10 mouse cellular contexts compared by ENCODE assay signal in the genomic region with DNA sequence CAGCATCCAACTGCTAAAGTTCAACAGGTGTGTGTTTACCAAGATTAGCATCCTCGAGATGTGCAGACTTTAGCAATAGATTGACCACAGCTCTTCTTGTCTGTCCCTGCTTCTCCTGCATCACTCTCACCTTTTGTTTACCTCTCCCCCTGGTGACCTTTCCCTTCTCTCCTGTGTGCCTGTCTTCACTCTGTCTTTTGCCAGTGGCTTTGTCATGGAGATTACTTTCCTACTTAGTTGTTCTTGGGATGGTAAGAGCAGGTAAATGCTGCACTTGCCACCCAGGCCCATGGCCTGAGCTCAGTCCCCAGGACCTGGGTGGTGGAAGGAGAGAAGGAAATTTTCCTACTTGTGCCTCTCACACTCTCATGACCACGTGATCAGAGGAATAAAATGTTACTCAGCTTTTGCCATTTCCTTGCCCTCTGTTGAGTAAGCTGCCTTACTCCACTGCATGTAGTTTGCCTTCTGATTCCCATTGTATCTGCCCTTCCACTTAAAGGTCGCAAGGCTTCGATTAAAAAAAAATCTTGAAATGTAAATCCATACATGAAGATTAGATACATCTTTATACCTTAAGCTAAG. TPM values are rescaled to one million over a fixed set of nuclear protein-coding genes. Genes with fewer than 3 reads are reported as not detected.
DNase-seq lines count a peak whose midpoint lies in the region; ATAC-seq and TF ChIP-seq lines count a peak whose summit lies in the region.
"Had no signal": no experiment of that assay in that cellular context is flagged by ENCODE, and none has a peak within 500 bp of the region (broad histone marks: within the 10 kb centered on the region; RNA-seq: fewer than 3 reads in every experiment).

No protein-coding gene starts in this region.

- no peak for ATAC-seq in heart, embryonic 12.5 days (ENCODE audit: insufficient number of reproducible peaks, low FRiP score)
- no peak for ATAC-seq in liver, embryonic 13.5 days (ENCODE audit: low read depth)
- ATAC-seq in inflammation-experienced regulatory T-cells, adult 6 months, result no peak

- peaks cover 18% of the 10 kb centered on the region for H3K4me1 ChIP-seq in heart, embryonic 12.5 days (replicated peaks)
- H3K4me1 ChIP-seq in bone marrow macrophage, adult 2 months (ENCODE audit: control insufficient read depth, insufficient read depth, low read length), result peaks cover 15% of the 10 kb centered on the region
- H3K4me1 ChIP-seq in liver, embryonic 13.5 days (replicated peaks), result peaks cover 31% of the 10 kb centered on the region

- no peak for DNase-seq in heart, adult 9 months (ENCODE audit: low spot score in 2 of 2)
- peak; percentile 53 for DNase-seq in 416B (ENCODE audit: low read depth)
- no peak for DNase-seq in liver, embryonic 13.5 days
- no peak for DNase-seq in layer of hippocampus, postnatal 36 days
- no peak for DNase-seq in retina, embryonic 14.5 days (ENCODE audit: low spot score)

- H3K4me2 ChIP-seq in heart, embryonic 12.5 days, result peak overlapping the region; percentile 40
- peak overlapping the region; percentile 93 for H3K4me2 ChIP-seq in liver, embryonic 13.5 days

- no peak overlapping the region for H3K4me3 ChIP-seq in heart, embryonic 12.5 days
- H3K4me3 ChIP-seq in bone marrow macrophage, adult 2 months (ENCODE audit: insufficient read depth, low read length), result peak overlapping the region; percentile 26
- peak overlapping the region; percentile 70 for H3K4me3 ChIP-seq in liver, embryonic 13.5 days (replicated peaks)

- TF ChIP-seq CTCF in bone marrow macrophage, adult 2 months (IDR thresholded peaks at IDR 0.05; ENCODE audit: low read depth, low read length), result no peak

- TF ChIP-seq POLR2A in bone marrow macrophage, adult 2 months (IDR thresholded peaks at IDR 0.05; ENCODE audit: borderline replicate concordance, low read depth, low read length), result no peak

- WGBS in heart, embryonic 12.5 days, result 78% methylated on average over 4 of the region's 4 CpGs
- WGBS in liver, embryonic 13.5 days (ENCODE audit: insufficient replicate concordance), result 66% methylated on average over 4 of the region's 4 CpGs

- H3K27me3 ChIP-seq in heart, embryonic 12.5 days (replicated peaks), result no peaks in the 10 kb centered on the region
- H3K27me3 ChIP-seq in liver, embryonic 13.5 days, result no peaks in the 10 kb centered on the region
- H3K27me3 ChIP-seq: embryonic facial prominence, embryonic 15.5 days; limb, embryonic 15.5 days had no signal

- H3K9me3 ChIP-seq in heart, embryonic 12.5 days (replicated peaks), result no peaks in the 10 kb centered on the region
- no peaks in the 10 kb centered on the region for H3K9me3 ChIP-seq in liver, embryonic 13.5 days (replicated peaks)
- H3K9me3 ChIP-seq: embryonic facial prominence, embryonic 15.5 days; limb, embryonic 15.5 days had no signal

- H3K9ac ChIP-seq in heart, embryonic 12.5 days, result peak overlapping the region; percentile 11; the same call in 1 of the 2 replicates
- peak overlapping the region; percentile 80 for H3K9ac ChIP-seq in liver, embryonic 13.5 days
- H3K9ac ChIP-seq: embryonic facial prominence, embryonic 15.5 days; limb, embryonic 15.5 days had no signal

- peaks cover 23% of the 10 kb centered on the region for H3K36me3 ChIP-seq in heart, embryonic 12.5 days
- peaks cover 20% of the 10 kb centered on the region for H3K36me3 ChIP-seq in liver, embryonic 13.5 days

- H3K27ac ChIP-seq in heart, embryonic 12.5 days (ENCODE audit: poor library complexity, severe bottlenecking), result no peak overlapping the region; the same call in 1 of the 2 replicates
- no peak overlapping the region for H3K27ac ChIP-seq in bone marrow macrophage, adult 2 months (ENCODE audit: insufficient read depth, low read depth, low read length)
- H3K27ac ChIP-seq in liver, embryonic 13.5 days, result peak overlapping the region; percentile 54
- H3K27ac ChIP-seq: embryonic facial prominence, embryonic 15.5 days; limb, embryonic 15.5 days had no signal

RNA-seq across cellular contexts. Expression of a gene that starts 2.1 kb away (rescaled TPM):
- 50.4 and 51.1 TPM in 2 replicates for polyA plus RNA-seq in heart, embryonic 12.5 days (2016; fragmentation: Nextera tagmentation; extraction: Ambion mirVana)
- polyA plus RNA-seq in bone marrow macrophage, adult 2 months (2012; ENCODE audit: insufficient read depth, insufficient read length, missing spikeins), result 30.9 and 31.8 TPM in 2 replicates
- polyA plus RNA-seq in liver, embryonic 13.5 days (2015; fragmentation: Nextera tagmentation; extraction: Ambion mirVana), result 39.5 and 40.6 TPM in 2 replicates
- 10 to 100 TPM; 21.9 to 23.3 TPM for total RNA-seq in layer of hippocampus, postnatal 36 days (2021)
- polyA plus RNA-seq in inflammation-experienced regulatory T-cells, adult 6 months (2017; shearing (Covaris generic)), result 10 to 100 TPM; 44.3 to 53.7 (median 50.8) TPM

RNA-seq across cellular contexts. Expression of a gene that starts 2.2 kb away (rescaled TPM):
- polyA plus RNA-seq in heart, embryonic 12.5 days (2016; fragmentation: Nextera tagmentation; extraction: Ambion mirVana), result 45.1 and 47.4 TPM in 2 replicates
- polyA plus RNA-seq in bone marrow macrophage, adult 2 months (2012; ENCODE audit: insufficient read depth, insufficient read length, missing spikeins), result 10.7 and 14.1 TPM in 2 replicates
- polyA plus RNA-seq in liver, embryonic 13.5 days (2015; fragmentation: Nextera tagmentation; extraction: Ambion mirVana), result 6.2 and 8.7 TPM in 2 replicates
- total RNA-seq in layer of hippocampus, postnatal 36 days (2021), result 10 to 100 TPM; 10.8 to 12.1 TPM
- polyA plus RNA-seq in inflammation-experienced regulatory T-cells, adult 6 months (2017; shearing (Covaris generic)), result 10 to 100 TPM; 41.2 to 48.5 (median 41.4) TPM
